Mouse (Mus musculus) liver, embryonic 13.5 days (tissue): ENCODE data around the gene Wasf2. TPM values are rescaled to one million over a fixed set of nuclear protein-coding genes. Genes with fewer than 3 reads are reported as not detected.

Source experiments
- ATAC-seq: fragments of 200-750 bp; cut with Nextera tagmentation; 2 replicates; pipeline ENCODE4 v1.8.0; 2017; ENCODE audit warnings: low read depth, mild to moderate bottlenecking, moderate number of reproducible peaks, moderate library complexity
- DNase-seq: peaks from one replicate; pipeline ENCODE4 v3.0.0; 2022
- H3K27ac ChIP-seq: fragments of 300-500 bp; sonication (generic); 2 replicates; pipeline ENCODE4 v1.5.1; 2015; ENCODE audit warnings: moderate library complexity, mild to moderate bottlenecking, inconsistent platforms
- H3K27me3 ChIP-seq: fragments of 300-500 bp; sonication (generic); 2 replicates; pipeline ENCODE4 v1.6.1; 2015; ENCODE audit warnings: mild to moderate bottlenecking, inconsistent platforms
- H3K36me3 ChIP-seq: fragments of 300-500 bp; sonication (generic); 2 replicates; pipeline ENCODE4 v1.6.1; 2015; ENCODE audit warnings: mild to moderate bottlenecking, inconsistent platforms
- H3K4me1 ChIP-seq: fragments of 300-500 bp; sonication (generic); replicated peaks from 2 replicates; pipeline ENCODE4 v1.6.1; 2015; ENCODE audit warnings: inconsistent platforms
- H3K4me2 ChIP-seq: fragments of 300-500 bp; sonication (generic); 2 replicates; pipeline ENCODE4 v1.6.1; 2015; ENCODE audit warnings: inconsistent platforms, mild to moderate bottlenecking, moderate library complexity
- H3K4me3 ChIP-seq: fragments of 300-500 bp; sonication (generic); replicated peaks from 2 replicates; pipeline ENCODE4 v1.5.1; 2015; ENCODE audit warnings: mild to moderate bottlenecking, inconsistent platforms
- H3K9ac ChIP-seq: fragments of 300-500 bp; sonication (generic); 2 replicates; pipeline ENCODE4 v1.6.1; 2015; ENCODE audit warnings: mild to moderate bottlenecking, inconsistent platforms
- H3K9me3 ChIP-seq: fragments of 300-500 bp; sonication (generic); replicated peaks from 2 replicates; pipeline ENCODE4 v1.6.1; 2016; ENCODE audit warnings: inconsistent platforms
- WGBS: fragments of 180-500 bp; shearing (Covaris S2); methylation state at CpG from one replicate; pipeline ENCODE4 v1.1.7; 2015; ENCODE audit not compliant: insufficient replicate concordance; 5-methylcytosine and 5-hydroxymethylcytosine counted together
- polyA plus RNA-seq: library from polyadenylated mRNA; unstranded; fragments of >200 nt; fragmentation: Nextera tagmentation; extraction: Ambion mirVana; gene quantifications from 2 replicates; pipeline ENCODE4 v1.2.1, GENCODE M21; 2015

Wasf2 gene
- polyA plus RNA-seq, 1 experiment from 2014 or later: 52.3 TPM

DNA sequence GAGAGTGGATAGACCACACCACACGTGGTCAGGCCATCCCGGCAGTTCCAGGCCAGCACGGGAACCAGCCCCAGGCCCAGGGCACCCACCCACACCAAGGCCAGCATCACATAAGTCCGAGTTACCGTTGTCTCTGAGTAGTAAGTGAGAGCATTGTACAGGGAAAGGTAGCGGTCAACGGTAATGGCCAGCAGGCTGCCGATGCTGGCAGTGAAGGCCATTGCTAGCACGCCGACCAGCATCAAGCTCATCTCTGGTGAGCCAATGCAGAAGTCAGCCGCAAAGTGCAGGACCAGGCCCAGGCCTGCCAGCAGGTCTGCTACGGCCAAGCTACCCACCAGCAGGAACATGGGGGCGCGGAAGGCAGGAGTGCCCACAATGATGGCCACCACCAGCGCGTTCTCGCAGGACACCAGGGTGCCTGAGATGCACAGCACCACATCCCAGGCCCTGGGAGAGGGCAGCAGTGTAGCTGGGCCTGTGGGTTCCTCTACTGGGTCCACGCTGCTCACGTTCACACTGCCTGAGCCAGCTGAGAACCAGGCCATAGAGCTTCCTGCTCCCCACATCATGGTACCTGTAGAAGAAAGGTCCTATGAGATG, 80.6 kb downstream of the Wasf2 start:
- Histone ChIP-seq H3K9me3 (no peaks in the 10 kb centered on the region), H3K4me1 (peaks cover 20% of the 10 kb centered on the region), H3K27ac (no peak overlapping the region), H3K4me3 (no peak overlapping the region), H3K27me3 (peaks cover 78% of the 10 kb centered on the region), H3K4me2 (no peak overlapping the region), H3K9ac (no peak overlapping the region), H3K36me3 (no peaks in the 10 kb centered on the region)
- DNase-seq (no peak), ATAC-seq (no peak)
- 87% methylated on average over 19 of the region's 19 CpGs for WGBS

DNA sequence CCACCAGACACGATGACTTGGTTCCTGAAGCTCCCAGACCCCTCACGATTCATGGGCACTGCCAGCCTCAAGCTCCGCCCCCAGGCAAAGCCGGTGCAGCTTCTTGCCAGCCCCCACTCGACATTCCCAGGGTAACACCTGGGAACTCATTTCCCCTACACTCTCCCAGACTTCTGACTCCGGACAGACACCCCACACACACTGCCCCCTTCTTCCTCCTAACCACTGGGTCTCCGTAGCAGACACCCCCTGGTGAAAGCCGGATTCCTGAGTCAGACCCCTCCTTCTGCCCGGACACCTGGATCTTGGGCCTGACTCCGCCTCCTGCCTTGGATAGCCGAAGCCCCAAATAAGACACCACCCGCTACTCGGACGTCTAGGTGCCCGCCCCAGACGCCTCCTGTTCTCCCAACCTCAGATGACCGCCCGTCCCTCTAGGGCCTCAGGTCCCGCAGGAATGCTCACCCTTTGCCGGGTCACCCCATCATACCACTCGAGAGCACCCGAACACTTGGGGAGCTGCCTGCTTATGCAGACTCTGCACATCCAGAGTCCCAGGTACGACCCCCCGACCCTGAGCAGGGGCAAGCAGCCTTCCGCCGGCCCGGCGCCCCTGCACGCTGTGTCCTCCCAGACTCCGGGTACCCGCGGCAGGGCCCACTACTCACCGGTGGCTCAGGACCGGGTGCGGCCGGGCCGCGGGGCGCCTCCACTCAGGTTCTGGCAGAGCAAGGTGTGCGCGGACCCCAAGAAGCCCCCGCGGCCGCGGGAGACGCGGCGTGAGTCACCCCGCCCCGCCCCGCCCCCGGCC, 81.7 kb downstream of the Wasf2 start, which contains the start of the genes Cd164l2 and Gpr3:
Cd164l2 (plus strand) TSS at position 381 of the 811 bp plus-strand sequence.
Gpr3 (minus strand) TSS at position 786 of the 811 bp plus-strand sequence.
- Histone ChIP-seq H3K36me3 (no peaks in the 10 kb centered on the region), H3K27me3 (peaks cover 78% of the 10 kb centered on the region), H3K9me3 (no peaks in the 10 kb centered on the region), H3K4me3 (peak within 1 kb of the TSS; percentile 67), H3K4me2 (peak within 1 kb of the TSS; percentile 92), H3K27ac (no peak within 1 kb of the TSS), H3K4me1 (peaks cover 20% of the 10 kb centered on the region), H3K9ac (peak within 1 kb of the TSS; percentile 54)
- WGBS: 5% methylated on average over 40 of the region's 52 CpGs
- DNase-seq (no peak), ATAC-seq (peak; percentile 11)

DNA sequence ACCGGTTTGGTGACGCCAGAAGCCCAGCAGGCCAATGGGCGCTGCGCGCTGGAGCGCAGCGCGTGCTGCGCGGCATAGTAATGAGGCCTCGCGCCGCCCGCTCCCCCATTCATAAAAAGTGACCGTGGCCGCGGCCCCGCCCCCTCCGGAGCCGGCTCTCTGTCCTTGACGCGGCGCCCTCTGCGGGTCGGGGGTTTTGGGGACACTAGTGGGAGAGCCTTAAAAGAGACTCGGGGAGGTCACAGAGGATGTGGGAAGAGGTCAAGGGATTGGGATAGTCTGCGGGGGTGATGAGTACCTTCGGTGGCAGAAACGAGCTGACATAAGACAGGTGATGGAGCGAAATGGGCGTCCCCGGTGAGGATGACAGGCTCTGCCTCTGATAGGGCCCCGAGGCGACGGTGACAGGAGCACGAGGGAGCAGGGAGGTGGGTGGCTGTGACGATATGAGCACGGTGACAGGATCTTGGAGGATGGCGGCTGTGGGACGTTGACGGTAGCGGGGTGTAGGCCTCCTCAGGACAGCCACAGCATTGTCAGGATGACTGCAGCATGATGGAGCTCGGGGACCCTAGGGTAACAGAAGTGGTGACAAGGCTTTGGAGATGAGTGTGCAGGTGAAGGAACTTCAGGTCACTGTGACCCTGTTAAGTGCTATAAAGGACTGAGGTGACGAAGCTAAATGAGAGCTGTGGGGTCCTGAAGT, 82.4 kb downstream of the Wasf2 start:
- H3K27me3 ChIP-seq: peaks cover 76% of the 10 kb centered on the region

DNA sequence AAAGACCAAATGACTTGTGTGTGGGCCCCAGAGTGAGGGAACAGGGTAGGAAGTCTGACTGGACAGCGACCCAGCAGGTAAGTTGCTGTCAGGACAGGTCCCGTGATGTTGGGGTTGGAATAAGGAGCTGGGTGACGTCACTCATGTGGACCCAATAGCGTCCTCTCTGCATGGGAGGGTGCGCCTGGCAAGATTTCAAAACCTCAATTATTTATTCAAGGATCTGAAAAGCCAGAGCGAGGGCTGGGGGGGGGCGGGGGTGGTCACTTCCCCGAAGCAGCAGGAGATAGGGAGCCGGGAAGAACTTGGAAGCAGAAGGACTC, 82.9 kb downstream of the Wasf2 start:
- ATAC-seq: no peak
- 5% methylated on average over 9 of the region's 9 CpGs for WGBS
- Histone ChIP-seq H3K27me3 (peaks cover 77% of the 10 kb centered on the region), H3K4me2 (peak overlapping the region; percentile 92), H3K9me3 (no peaks in the 10 kb centered on the region), H3K4me3 (peak overlapping the region; percentile 67; the same call in 1 of the 2 replicates), H3K9ac (0 out of 2 replicates have a peak overlapping the region, but pooled peaks have one; percentile 9), H3K27ac (no peak overlapping the region), H3K36me3 (no peaks in the 10 kb centered on the region), H3K4me1 (peaks cover 20% of the 10 kb centered on the region)
- DNase-seq: no peak

More for the DNA sequence above, 82.4 kb downstream of the Wasf2 start:
- Histone ChIP-seq H3K9ac (peak overlapping the region; percentile 54), H3K9me3 (no peaks in the 10 kb centered on the region), H3K4me3 (peak overlapping the region; percentile 67), H3K4me2 (peak overlapping the region; percentile 92), H3K4me1 (peaks cover 20% of the 10 kb centered on the region), H3K27ac (no peak overlapping the region), H3K36me3 (no peaks in the 10 kb centered on the region)
- 2% methylated on average over 44 of the region's 44 CpGs for WGBS
- DNase-seq: peak; percentile 58
- ATAC-seq: peak; percentile 81

DNA sequence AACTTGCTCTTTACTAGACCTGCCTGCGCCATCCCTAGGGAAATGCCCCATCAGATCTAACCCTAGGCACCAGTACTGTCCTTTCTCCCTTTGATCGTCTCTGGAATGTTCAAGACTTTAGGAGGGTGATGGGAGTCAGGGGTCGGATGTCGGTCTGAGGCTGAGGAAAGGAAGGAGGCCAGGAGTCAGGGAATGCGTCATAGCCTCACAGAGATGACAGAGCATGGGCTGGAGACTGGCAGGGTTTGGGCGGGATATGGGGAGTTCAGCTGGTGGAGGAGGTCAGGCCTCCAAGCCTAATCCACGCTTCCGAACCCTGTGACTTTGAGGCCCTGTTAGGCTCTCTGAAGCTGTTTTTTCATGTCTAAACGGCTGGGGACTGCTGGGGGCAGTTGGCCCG, 83.4 kb downstream of the Wasf2 start:
- H3K9ac ChIP-seq: no peak overlapping the region
- peaks cover 22% of the 10 kb centered on the region for H3K4me1 ChIP-seq
- no peaks in the 10 kb centered on the region for H3K36me3 ChIP-seq
- peak overlapping the region; percentile 92 for H3K4me2 ChIP-seq
- no peak overlapping the region for H3K27ac ChIP-seq
- no peak overlapping the region for H3K4me3 ChIP-seq
- WGBS: 23% methylated on average over 10 of the region's 10 CpGs
- H3K27me3 ChIP-seq: peaks cover 77% of the 10 kb centered on the region
- ATAC-seq (no peak), DNase-seq (no peak)
- no peaks in the 10 kb centered on the region for H3K9me3 ChIP-seq

DNA sequence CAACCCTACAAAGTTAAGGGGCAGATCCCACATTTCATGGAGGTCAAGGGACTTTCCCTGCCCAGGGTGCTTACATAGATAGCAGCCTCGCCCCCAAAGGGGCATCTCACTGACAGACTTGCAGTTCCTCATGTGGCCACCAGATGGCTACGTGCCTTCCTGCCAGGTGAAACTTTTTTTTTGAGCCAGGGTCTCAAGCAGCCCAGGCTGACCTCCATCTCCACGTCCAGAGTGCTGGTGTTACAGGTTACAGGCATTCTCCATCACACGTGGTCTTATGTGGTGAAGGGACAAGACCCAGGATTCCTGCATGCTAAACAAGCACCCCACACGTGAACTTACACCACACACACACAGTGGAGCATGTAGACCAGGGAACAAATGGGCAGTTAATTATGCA, 87.3 kb downstream of the Wasf2 start:
- WGBS: 5% methylated on average over 5 of the region's 5 CpGs
- ATAC-seq (no peak), DNase-seq (peak; percentile 41)
- Histone ChIP-seq H3K27ac (no peak overlapping the region), H3K36me3 (no peaks in the 10 kb centered on the region), H3K27me3 (peaks cover 78% of the 10 kb centered on the region), H3K4me1 (peaks cover 21% of the 10 kb centered on the region), H3K4me2 (no peak overlapping the region), H3K9me3 (no peaks in the 10 kb centered on the region), H3K9ac (no peak overlapping the region), H3K4me3 (no peak overlapping the region)

DNA sequence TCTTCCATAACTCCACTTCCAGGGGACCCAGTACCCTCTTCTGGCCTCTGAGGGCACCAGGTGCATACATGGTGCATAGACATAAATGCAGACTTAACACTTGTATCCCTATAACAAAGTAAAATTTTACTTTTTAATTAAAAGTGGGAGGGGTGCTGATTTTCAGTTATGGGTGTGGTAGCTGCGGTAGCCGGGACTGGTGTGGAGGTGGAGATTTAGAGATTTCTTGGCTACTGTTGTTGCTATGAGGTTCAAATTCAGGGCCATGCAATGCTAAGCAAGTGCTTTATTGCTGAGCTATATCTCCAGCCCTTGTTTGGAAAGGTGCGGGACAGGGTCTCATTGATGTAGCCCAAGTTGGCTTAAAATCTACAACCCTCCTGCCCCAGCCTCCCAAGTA, 88.4 kb downstream of the Wasf2 start:
- no peak overlapping the region for H3K4me3 ChIP-seq
- H3K4me1 ChIP-seq: peaks cover 12% of the 10 kb centered on the region
- no peaks in the 10 kb centered on the region for H3K36me3 ChIP-seq
- no peak for ATAC-seq
- H3K9ac ChIP-seq: no peak overlapping the region
- H3K4me2 ChIP-seq: no peak overlapping the region
- H3K27me3 ChIP-seq: peaks cover 77% of the 10 kb centered on the region
- 45% methylated on average over 3 of the region's 3 CpGs for WGBS
- DNase-seq: no peak
- H3K9me3 ChIP-seq: no peaks in the 10 kb centered on the region
- no peak overlapping the region for H3K27ac ChIP-seq

DNA sequence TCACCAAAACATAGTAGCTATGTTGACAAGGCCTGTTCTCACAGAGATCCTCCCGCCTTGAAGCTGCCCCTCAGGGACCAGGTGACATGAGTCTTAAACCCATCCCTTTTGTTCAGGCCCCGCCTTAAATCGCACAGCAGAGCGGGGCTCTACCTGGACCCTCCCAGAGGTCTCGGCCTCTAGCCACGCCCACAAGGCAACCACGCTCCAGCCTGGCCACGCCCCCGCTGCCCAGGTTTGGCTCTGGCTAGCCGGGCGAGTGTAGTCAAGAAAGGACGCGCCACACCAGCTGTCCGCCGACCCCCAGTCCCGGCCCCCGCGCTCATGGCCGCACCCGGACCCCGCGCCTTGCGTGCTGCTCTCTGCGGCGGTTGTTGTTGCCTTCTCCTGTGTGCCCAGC, 90.4 kb downstream of the Wasf2 start:
- Histone ChIP-seq H3K4me3 (peak overlapping the region; percentile 16), H3K36me3 (no peaks in the 10 kb centered on the region), H3K27ac (no peak overlapping the region), H3K27me3 (peaks cover 65% of the 10 kb centered on the region), H3K4me2 (peak overlapping the region; percentile 52), H3K9me3 (no peaks in the 10 kb centered on the region), H3K9ac (peak overlapping the region; percentile 33; the same call in 1 of the 2 replicates), H3K4me1 (peaks cover 12% of the 10 kb centered on the region)
- ATAC-seq (peak; percentile 18; the same call in 1 of the 2 replicates), DNase-seq (peak; percentile 40)
- WGBS: 7% methylated on average over 25 of the region's 25 CpGs

DNA sequence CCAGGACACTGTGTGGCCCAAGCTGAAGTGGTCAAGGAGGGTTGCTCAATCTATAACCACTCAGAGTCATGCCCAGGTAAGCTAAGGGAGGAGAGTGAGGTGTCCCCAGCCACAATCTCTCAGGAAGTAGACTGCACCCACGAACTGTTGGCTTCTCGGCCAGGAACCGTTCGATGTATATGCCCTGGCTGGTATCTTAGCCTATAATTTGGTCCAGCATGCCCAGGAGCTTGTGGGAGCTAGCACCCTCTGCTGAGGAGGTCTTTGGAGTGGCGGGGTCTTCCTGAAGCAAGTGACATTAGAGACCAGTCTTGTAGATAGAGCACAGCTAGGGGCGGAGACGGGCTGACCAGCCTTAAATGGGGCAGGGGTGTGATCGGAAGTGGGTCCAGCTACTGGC, 91.4 kb downstream of the Wasf2 start:
- Histone ChIP-seq H3K4me3 (no peak overlapping the region), H3K9me3 (no peaks in the 10 kb centered on the region), H3K27me3 (peaks cover 71% of the 10 kb centered on the region), H3K4me2 (no peak overlapping the region), H3K36me3 (no peaks in the 10 kb centered on the region), H3K4me1 (peaks cover 12% of the 10 kb centered on the region), H3K9ac (no peak overlapping the region), H3K27ac (no peak overlapping the region)
- WGBS: 66% methylated on average over 8 of the region's 8 CpGs
- no peak for ATAC-seq
- no peak for DNase-seq

DNA sequence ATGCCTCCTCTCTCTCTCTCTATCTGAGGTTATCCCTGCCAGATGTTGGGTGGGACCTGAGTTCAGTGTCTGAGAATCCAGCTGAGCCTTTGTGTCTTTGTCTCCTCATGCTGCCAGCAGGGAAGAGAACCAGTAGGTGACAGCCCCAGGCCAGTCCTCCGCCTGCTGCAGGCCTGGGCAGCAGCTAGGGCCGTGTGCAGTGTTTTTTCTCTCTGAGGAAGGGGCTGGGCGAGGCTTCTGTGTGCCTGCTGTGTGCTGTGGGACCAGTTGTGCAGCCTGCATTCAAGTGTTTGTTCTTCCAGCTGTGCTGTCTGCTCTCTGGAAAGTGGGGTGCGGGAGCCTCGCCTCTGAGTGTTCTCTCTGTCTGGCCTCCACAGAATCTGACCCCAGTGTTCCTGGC, 93.6 kb downstream of the Wasf2 start:
- Histone ChIP-seq H3K27ac (no peak overlapping the region), H3K36me3 (no peaks in the 10 kb centered on the region), H3K4me3 (no peak overlapping the region), H3K27me3 (peaks cover 59% of the 10 kb centered on the region), H3K9me3 (no peaks in the 10 kb centered on the region), H3K4me2 (no peak overlapping the region), H3K9ac (no peak overlapping the region), H3K4me1 (peaks cover 8% of the 10 kb centered on the region)
- 64% methylated on average over 5 of the region's 5 CpGs for WGBS
- ATAC-seq (no peak), DNase-seq (no peak)

DNA sequence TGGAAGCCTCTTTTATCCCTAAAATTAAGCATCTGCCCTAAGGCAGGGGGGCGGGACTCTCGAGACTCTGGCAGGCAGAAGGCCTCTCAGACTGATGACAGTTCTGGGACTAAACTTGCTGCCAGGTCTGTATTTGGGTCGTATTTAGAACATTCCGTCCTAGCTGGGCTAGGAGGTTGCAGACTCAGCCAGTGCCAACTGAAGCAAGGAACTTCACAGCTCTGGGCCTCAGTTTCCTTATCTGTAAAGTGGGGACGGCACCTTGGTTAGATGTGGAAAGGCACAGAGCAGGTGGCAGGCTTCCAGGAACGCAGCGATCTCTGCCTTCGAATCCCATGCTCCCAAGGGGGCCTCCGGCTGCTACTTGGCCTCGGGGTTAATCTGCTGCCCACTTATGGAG, 95.8 kb downstream of the Wasf2 start:
- no peak overlapping the region for H3K9ac ChIP-seq
- WGBS: 58% methylated on average over 10 of the region's 10 CpGs
- ATAC-seq: no peak
- no peaks in the 10 kb centered on the region for H3K36me3 ChIP-seq
- no peaks in the 10 kb centered on the region for H3K9me3 ChIP-seq
- no peaks in the 10 kb centered on the region; the same call in 1 of the 2 replicates for H3K4me1 ChIP-seq
- H3K4me3 ChIP-seq: no peak overlapping the region
- no peak overlapping the region for H3K27ac ChIP-seq
- H3K27me3 ChIP-seq: peaks cover 39% of the 10 kb centered on the region
- DNase-seq: no peak
- no peak overlapping the region for H3K4me2 ChIP-seq
